Mouse (Mus musculus) kidney, adult 8-10 months (tissue): ENCODE measurements around the gene Tcf7.

Source experiments
- DNase-seq, 2 experiments: peaks; one replicate each; pipeline ENCODE4 v3.0.0; 2022

Tcf7 gene

DNA sequence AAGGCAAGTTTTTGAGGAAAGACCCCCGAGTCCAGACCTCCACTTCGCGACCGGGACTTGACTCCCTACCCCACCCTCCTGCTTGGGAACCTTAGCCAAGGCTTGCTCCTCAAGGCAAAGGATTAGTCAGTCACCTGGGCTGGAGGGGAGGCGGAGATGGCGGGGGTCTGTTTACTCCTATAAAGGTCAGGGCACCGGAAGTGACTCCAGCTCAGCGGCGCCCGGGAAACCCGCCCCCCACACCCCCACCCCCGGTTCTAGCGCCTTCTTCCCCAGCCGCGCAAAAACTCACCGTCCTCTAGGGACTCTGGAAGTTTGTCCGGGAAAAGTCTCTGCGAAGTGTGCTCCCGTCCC is 417 bp downstream of the Tcf7 start:
- no peak for DNase-seq

DNA sequence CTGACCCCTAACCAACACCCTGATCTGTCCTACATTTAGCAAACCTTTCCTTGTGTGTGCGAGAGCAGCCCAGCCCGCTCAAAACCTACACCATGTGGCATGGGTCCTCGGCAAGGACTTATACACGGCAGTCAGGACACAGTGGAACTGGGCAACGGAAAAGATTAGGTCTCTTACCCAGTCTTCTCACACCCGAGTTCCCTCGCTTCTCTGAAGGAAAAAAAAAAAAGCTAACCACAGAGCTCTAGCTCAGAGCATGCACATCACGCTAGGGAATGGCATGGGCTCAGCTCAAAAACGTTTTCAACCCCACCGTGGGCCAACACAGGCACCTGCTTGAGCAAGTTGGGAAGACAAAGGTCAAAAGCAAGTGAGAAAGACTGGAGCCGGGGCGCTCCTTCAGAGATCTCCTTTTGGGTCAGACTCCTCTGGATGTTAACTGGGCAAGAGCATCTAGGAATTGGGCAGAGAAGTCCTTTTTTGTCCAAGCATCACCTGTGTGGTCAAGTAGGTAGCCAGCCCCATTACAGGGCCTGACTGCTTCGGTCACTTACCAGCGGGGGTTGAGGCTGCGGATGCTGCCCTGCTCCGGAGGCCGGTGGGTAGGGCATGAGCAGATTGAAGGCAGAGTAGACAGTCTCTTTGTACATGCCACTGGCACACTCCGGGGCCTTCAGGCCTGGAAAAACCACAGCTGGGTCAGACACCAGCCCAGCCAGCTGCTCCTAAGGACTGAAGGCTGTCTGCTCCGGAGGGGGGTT is 1.1 kb downstream of the Tcf7 start:
- no peak for DNase-seq

DNA sequence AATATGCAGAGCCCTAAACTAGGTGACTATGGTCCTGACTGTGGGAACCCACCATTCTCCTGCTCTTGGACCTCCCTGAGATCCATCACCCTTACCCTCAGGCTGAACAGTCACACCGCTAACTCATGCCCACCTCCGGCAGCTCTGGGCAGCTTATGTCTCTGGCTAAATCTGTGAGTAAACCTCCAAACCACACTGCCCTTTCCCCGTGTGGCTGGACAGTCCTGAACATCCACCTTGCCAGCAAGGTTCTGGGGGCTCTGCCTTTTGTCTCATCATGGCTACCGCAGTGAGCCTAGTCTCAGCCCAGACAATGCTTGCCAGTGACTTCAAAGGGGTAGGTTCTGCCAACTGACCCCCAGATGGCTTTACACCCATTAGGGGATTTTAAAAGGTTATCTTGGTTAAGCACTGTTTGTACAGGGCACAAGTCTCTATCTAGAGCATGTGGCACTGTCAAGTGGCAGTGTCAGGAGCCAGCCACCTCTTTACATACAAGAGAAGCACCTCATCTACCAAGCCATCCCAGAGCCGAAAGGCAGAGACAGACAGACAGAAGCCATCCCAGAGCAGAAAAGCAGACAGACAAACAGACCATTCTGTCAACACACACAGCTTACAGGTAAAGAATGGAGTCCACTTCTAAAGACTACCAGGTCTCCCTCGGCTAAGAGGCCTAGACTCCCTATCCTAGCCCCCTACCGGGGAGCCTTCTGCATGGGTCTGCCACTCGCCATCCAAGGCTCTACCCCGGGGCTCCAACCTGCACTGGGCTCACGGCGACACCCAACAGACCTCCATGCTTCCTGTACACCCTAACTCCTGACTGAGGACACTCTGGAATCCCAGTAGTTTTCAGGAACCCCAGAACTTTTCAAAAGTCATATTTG is 2.0 kb downstream of the Tcf7 start:
- no peak for DNase-seq

DNA sequence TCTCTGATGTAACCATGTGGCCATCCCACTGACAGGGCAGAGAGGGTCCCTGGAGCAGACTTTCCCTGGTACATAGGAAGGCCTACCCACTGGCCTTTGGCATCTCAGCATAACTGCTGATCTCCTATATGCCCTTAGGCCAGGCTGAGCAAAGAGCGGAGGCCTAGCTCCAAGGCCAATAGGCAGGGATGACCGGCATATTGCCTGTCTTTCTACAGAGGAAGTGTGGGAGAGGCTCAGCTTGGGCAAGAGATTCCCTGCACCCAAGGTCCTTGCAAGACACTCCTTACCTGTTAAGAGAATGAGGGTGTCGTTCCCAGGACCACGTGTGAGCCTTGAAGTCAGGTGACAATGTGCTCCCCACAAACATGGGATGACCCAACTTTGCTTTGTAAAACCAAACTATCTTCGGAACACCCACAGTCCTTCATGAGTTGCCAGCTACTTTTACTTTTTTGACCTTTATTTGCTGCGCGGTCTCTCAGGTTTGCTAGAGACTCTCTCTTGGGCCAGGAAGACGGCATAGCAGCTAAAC is 3.1 kb downstream of the Tcf7 start:
- no peak for DNase-seq

DNA sequence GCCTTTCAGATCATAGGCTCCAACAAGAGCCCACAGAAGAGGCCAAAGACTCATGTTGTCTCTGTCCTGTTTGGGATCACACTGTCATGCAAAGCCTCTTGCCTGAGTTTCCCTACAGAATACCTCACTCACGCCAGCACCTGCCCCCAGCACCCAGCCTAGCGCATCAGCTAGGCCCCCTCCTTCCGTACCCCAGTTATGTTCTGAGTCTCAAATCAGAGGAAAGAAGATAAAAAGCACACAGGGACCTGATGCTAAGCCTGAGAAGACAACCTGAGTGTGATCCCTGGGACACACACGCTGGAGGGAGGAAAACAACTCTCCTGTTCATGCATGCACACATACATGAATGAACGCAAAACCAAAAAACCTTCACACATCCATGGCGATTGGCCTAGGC is 3.8 kb downstream of the Tcf7 start:
- DNase-seq: no peak

DNA sequence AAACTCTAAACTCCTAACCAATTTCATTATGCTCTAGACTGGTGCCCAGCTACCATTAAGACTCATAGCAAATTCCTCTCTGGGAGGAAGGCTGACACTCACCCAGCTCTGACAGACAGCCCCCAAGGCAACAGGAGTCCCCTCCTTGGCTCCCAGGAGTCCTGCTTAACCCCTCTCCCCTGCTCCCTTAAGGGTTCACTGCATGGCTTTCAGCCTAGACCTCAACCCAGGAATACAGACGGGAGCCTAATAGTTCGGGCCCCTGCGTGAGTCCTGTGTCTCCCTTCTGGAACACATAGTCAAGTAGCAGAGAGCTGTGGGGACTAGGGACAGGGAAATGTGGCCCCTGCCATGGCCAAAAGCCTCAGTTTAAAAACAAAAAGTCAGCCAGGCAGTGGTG is 4.7 kb downstream of the Tcf7 start:
- DNase-seq: no peak

DNA sequence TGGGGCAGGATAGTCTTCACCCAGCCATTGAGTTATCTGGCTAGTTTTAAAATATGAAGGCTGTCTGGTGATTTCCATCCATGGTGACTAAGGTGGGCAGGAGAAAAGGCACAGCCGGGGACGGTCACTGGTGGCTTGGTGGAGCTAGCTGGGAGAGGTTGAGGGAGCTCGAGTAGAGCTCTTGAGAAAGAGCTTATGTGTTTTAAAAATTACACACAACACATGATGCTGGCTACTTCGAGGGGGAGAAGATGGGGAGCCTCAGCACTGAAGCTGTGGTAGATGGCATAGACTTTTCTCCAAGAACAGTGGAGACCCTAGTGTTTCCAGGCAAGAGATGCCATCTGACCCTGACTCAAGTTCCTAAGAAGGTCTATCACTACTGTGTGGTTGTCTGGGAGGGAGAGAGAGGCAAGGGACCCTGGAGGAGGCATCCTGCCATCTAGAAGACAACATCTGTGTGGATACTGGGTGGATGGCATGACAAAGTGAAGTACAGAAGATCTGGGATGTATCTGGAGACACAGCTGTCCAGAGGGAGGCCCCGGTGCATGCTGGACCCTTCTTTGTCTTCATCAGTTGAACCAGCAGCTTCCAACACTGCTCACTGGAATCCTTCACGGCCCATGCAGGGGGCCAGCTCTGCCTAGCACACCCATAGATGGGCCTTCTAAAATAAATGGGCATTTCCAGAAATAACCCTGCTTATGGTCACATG is 5.2 kb downstream of the Tcf7 start:
- DNase-seq: no peak

DNA sequence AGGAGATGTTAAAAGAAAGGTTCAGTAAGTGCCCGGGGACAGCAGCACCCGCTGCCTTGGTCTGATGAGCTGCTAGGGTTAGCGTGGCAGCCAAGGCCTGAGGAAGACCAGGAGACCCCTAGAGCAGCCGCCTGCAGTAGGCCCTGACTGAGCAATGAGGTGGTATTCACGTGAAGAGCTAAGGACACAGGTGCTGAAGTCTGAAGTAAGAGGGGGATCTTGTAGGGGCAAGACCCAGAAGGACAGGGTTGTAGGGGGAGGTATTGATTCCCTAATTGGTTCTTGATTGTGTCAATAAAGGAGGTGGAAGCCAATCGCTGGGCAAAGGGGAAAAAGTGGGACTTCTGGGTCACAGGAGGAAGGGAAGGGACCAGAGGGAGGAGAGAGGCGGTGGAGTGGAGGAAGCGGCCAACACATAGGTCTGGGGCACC is 5.8 kb downstream of the Tcf7 start:
- no peak for DNase-seq

DNA sequence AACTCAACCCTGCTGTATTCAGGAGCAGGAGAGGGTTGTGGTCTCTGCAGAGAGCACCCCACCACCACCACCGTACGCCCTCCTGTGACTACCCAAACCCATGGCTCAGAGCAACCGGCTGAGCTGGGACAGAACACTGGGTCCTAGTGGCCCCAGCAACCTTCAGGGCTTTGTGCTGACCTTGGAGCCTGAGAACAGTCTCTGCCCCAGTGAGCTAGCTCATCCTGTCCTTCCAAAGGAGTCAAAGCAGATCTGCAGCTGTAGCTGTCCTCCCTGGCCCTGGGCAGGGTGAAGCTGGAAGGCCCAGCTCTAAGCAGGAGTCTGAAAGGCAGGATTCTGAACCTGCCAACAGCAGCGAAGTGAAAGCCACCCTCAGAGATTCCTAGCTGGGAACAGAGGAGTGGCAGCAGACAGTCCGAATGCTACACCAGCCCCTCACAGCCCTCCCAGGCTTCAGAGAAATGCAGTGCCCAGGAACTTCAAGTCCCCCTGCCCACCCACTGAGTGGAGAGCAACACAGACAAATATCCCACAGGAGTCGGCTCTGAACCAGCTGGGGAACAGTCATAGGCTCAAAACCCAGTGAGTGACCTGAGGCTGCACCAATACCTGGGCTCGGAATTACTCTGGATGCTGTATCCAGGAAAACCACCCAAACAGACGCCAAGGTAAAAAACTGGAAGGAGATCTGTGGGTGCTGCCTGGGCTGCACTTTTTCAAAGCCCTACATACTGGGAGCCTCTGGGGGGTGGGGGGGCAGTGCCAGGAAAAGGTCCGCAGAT is 6.8 kb downstream of the Tcf7 start:
- no peak for DNase-seq

DNA sequence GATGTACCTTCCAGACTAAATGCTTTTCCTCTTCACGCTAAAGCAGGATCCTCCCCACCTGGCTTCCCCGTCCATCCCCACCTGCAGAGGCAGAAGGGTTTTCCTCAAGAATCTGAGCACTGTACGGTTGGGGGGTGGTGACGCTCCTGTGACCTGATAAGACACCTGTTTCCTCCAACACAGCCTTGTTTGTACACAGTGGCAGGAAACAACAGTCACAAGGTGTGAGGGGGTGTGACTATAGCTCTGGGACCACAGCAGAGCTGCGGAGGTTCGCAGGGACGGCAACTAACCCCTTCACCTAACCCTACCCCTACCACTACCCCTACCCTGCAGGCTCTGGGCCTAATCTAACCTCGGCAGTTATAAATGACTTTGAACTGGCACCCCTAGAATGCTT is 7.4 kb downstream of the Tcf7 start:
- DNase-seq: no peak

DNA sequence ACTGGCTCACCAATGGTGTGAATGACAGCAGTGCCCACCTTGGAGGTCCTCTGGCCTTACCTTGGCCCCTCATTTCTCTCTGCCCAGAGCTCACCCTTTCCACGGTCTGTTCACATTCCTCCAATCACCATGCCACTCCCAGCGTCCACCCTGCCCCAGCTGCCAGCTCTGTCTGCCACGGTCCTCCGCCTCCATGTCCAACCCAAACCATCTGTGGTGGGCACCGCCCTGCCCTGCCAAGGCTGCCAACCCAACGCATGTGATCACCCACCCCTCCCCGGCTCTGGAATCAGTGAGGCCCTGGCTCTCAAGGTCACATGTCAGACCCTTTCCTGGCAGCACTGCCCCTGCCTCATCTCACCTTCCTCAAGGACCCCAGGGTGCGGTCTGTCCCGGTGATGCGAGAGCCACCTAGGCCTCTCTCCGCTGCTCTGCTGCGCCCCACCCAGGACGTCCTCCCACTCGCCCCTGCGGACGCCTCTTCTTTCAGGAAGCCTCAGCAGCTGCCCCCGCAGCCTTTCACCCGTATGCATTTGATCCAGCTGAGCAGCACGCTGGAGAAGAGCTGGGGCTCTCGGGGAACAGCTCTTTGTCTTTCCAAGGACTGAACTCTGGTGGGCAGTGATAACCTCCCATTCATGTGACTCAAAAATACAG is 8.2 kb downstream of the Tcf7 start:
- no peak for DNase-seq

DNA sequence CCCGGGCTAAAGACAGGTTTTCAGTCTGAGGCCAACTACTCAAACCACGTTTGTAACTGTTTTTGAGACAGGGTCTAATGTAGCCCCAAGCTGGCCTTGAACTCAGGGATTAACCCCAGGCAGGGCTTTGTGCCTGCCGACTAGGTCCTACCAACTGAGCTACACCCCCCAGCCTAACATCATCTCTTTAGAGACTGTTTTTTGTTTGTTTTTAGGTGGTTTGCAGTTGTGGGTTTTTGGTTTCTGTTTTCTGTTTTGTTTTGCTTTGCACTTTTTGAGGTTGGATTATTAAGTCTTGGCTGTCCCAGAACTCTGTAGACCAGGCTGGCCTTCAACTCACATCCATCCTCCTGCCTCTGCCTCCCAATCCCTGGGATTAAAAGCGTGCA is 8.9 kb downstream of the Tcf7 start:
- DNase-seq: no peak

DNA sequence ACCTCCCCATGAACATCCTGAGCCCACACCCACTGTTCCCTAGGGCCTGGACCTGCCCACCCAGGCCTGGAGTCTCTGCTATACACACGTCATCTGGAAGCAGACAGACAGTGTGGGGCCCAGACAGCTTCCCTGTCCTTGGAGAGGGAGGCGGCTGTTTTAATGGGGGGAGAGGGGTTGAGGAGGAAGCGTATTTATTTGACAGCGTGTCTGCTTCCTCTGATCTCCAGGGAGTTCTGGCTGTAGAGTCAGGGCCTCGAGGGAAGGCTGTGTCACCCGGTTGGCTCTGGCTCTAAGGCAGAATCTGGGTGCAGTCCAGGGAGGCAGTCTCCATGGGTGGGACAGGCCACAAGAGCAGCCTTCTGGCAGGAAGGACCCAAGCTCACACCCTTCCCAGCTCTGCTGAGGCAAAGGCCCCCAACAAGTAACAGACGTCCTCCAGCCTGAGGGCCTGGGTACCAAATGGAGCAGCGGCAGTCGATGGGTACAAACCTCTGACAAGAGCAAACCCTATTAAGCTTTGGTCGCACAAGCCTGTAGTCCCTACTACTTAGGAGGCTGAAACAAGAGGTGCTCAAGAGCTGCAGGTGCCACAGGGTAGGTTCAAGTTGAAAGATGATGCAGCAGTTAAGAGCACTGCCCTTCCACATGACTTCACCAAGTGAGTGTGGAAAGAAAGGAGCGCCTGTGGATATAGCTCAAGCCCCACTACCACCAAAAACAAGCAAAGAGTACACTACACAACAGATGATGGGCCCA is 9.5 kb downstream of the Tcf7 start:
- DNase-seq: no peak

DNA sequence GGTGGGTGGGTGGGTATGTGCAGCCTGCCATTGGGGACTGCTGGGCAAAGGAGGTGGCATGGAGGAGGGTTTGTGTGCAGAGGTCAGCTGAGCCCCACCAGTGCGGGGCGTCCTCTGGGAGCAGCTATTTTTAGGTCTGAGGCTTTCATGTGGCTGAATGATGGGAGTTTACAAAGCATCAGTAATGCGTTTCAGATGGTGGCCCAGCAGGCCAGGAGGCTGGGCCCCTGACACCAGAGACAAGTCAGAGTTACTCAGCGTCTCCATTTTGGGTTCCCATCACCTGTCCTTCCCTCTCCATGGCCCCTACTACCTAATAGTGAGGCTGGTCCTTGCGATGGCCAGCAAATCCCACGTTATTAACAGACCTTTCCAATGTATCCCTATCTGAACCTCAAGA is 10.2 kb downstream of the Tcf7 start:
- no peak for DNase-seq

DNA sequence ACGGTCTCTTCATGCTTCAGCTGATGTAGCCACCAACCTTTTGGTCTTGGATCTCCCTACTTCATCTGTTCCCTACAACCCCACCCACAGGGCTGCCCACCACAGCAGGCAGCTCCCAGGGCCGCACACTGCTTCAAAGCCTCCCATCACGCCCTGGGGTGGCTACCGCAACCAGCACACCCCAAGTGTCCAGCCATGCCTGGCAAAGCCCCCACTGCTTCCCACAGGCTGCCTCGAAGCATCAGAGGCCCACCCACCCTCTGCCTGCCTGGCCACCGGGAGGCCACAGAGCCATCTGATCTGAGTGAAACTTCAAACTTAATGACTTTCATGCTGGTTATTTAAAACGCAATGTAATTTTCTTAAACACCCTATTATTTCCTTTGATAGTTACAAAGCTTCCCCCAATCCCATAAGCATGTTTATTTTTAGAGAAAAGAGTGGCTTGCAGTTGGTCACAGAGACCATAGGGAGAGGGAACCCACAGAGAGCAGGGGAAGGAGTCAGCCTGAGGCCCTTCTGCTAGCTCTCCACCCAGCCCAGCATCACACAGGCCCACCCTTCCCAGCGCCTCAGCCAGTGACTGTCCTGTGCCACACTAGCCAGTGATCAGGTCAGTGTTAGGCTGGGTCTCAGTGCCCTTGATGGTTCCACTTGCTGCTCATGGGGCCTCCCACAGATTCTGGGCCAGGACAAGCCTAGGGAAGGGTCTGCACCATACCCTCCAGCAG is 10.9 kb downstream of the Tcf7 start:
- no peak for DNase-seq

DNA sequence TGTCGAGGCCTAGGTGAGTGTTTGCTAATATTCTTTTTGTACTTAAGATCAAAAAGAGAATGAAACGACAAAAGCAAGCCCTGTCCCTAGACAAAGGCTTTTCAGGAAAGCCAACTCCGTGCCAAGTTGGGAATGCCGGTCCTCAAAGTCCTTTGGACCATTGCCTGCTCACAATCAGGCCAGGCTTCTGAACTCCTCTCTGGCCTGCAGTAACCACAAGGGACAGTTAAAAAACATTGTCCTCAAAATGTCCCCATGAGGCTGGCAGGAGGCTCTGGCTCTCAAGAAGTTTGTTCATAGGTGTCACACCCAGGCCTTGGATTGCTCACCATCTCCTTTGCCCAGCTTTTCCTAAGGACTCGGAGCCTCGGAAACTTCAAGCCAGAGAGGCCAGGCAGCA is 13.0 kb downstream of the Tcf7 start:
- DNase-seq: no peak

DNA sequence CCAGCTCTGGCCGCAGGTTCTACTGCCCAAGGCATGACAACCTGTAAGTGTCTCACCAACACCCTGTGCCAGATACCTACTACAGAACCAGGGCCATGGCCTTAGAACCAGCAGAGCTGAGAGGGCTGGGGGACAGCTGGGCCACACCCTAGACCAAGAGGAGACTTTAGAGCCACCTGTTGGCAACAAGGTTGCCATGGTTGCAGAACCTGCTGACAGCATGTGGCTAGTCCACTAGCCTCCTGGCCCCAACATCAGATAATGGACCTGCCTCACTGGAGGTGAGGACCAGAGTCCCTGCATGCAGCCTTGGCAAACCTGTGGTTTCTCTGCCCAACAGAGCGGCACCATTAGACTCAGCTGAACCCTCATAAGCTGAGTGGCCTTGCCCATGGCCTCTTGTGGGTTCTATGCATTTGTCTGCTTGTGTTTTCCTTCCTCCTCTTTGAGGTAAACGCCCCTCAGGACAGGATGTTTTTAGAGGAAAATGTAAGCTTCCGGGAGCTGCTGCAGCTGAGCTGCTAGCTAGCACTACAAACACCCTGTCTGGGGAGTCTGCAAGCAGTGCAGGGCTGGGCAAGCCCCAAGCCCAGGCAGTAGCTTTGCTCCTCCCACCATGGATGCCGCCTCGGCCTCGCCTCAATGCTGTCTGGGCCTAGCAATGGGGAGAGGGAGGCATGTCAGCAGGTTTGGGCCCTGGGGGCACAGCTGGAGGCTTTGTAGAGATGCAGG is 14.5 kb downstream of the Tcf7 start:
- no peak for DNase-seq

DNA sequence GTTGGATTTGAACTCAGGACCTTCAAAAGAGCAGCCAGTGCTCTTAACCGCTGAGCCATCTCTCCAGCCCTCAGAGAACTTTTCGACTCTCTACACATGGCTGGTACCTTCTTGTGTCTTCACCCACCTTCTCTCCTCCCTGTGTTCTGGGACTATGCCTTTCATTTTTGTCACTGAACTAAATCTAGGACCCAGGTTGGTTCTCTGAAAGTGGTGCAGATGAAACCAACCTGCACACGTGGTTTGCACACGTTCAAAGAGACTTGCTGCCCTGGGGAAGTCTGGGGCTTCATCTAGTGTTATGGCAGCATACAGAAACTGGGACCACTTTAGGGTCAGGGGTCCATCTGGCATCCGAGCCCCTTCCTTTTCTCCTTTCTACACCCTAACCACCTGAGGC is 15.5 kb downstream of the Tcf7 start:
- DNase-seq: no peak

DNA sequence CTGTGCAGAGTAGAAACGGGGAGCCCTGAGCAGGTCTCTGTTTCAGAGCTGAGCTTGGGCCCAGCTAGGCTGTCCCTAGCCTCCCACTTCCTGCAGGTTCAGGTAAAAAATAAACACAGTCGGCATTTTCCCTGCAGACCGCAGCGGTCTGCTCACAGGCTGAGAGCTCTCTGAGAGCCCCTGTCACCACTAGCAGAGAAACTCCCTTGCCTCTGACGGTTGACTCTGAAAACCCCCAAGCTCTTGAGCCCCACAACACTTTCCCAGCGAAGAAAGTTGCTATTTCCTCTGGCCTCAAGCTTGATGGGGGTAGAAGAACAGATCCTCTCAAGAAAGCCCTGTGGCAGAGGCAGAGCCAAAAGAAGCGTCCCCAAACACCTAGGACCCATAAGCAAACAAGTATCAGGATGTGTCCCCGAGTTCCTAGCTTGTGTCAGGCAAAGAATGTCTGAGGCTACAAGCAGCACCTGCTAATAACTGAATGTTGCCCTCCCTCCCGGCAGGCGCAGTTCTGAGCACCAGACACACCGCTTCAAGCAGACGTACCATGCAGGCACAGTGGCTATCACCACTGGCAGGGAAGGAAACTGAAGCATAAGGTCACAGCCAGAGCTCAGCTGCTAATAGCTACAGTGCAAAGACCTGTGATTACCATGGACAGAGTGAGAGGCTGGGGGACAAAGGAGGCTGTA is 17.1 kb downstream of the Tcf7 start:
- no peak for DNase-seq
